Mouse (Mus musculus) cerebellum, adult 2 months (tissue): Measurements from ENCODE around the gene Zbtb40. TPM values are rescaled to one million over a fixed set of nuclear protein-coding genes. Genes with fewer than 3 reads are reported as not detected.

ENCODE experiments used
- DNase-seq, 2 experiments: peaks; one replicate each; pipeline ENCODE4 v3.0.0; 2021
- H3K27ac ChIP-seq: fragments of 200-500 bp; 2 replicates; pipeline ENCODE4 v1.5.1; 2012; ENCODE audit warnings: low read length, control low read depth, inconsistent platforms; ENCODE audit not compliant: insufficient read depth
- H3K27me3 ChIP-seq: fragments of 200-500 bp; 2 replicates; pipeline ENCODE4 v1.6.1; 2012; ENCODE audit warnings: inconsistent platforms, mild to moderate bottlenecking, low read length, moderate library complexity; ENCODE audit not compliant: control insufficient read depth, insufficient read depth
- H3K4me1 ChIP-seq: fragments of 200-500 bp; 2 replicates; pipeline ENCODE4 v1.6.1; 2011; ENCODE audit warnings: low read length; ENCODE audit not compliant: control insufficient read depth, insufficient read depth
- H3K4me3 ChIP-seq: fragments of 200-500 bp; replicated peaks from 2 replicates; pipeline ENCODE3; 2011; ENCODE audit warnings: mild to moderate bottlenecking, low read depth, low read length, control low read depth; ENCODE audit not compliant: insufficient read depth
- CTCF ChIP-seq: fragments of 200-500 bp; IDR thresholded peaks from 2 replicates; pipeline ENCODE4 v1.5.1; 2011; ENCODE audit warnings: low read depth, mild to moderate bottlenecking, control low read depth, low read length, moderate library complexity, borderline replicate concordance; ENCODE audit not compliant: insufficient read depth
- POLR2A ChIP-seq: fragments of 200-500 bp; IDR thresholded peaks from 2 replicates; pipeline ENCODE4 v1.6.1; 2011; ENCODE audit warnings: low read length, control low read depth, borderline replicate concordance; ENCODE audit not compliant: insufficient read depth
- WGBS: fragments of 180-500 bp; shearing (Covaris S2); methylation state at CpG from one replicate; pipeline ENCODE4 v1.1.7; 2018; 5-methylcytosine and 5-hydroxymethylcytosine counted together
- polyA plus RNA-seq: library from polyadenylated mRNA; depleted of rRNA; stranded (reverse); fragments of >200 nt; gene quantifications from 2 replicates; pipeline ENCODE4 v1.2.3, GENCODE M21; 2012; rRNA removed

The Zbtb40 gene
- 10.2 and 12.6 TPM in 2 replicates for polyA plus RNA-seq

DNA sequence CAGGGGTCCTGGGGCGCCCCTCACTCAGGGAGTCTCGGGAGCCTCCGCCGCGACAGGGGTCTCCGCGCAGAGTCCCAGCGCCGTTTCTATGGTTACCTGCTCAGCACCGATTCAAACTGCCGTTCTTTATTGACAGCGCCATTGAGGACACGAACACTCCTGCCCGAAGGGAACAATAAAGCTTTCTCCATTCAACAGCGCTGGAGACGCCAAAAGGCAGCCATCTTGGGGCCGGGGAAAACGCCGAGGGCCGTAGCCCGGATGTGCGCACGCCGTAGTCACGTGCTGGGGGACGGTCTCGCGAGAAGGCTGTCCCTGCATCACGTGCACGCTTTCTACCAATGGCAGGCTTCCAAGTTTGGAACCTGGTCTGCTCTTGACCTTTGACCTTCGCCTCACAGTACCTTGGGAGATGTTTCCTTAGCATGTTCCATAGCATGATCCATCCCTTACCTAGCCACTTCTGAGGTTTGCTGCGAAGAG, at the start of gene Zbtb40:
TSS of gene Zbtb40 (minus strand) at position 252 of the 483 bp plus-strand sequence.
- TF ChIP-seq POLR2A (peak; percentile 40; the same call in 1 of the 2 replicates), CTCF (no peak)
- Histone ChIP-seq H3K4me3 (peak within 1 kb of the TSS; percentile 63), H3K27ac (peak within 1 kb of the TSS; percentile 49), H3K27me3 (no peaks in the 10 kb centered on the region), H3K4me1 (peaks cover 16% of the 10 kb centered on the region)
- peak; percentile 94 to 96 for DNase-seq
- 2% methylated on average over 32 of the region's 32 CpGs for WGBS

DNA sequence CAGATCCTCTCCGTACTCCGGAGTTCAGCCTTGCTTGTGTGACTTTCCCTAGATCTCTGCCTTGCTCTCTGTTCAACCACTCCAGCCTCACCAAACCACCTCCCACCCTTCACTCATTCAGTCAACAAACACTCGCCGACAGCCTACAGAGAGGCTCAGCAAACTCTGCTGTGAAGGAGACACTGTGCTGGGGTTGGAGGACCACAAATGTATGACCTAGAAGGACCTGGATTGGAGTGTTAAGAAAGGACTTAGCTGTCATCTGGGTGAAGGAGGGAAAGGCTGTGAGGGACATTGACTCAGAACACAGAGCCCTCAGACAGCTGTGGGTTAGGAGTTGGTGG, 49.4 kb upstream of the Zbtb40 start:
- Histone ChIP-seq H3K4me3 (no peak overlapping the region), H3K27ac (no peak overlapping the region), H3K4me1 (peaks cover 4% of the 10 kb centered on the region), H3K27me3 (no peaks in the 10 kb centered on the region)
- no peak for DNase-seq
- WGBS = 89% methylated on average over 4 of the region's 4 CpGs
- TF ChIP-seq CTCF (no peak), POLR2A (no peak)

DNA sequence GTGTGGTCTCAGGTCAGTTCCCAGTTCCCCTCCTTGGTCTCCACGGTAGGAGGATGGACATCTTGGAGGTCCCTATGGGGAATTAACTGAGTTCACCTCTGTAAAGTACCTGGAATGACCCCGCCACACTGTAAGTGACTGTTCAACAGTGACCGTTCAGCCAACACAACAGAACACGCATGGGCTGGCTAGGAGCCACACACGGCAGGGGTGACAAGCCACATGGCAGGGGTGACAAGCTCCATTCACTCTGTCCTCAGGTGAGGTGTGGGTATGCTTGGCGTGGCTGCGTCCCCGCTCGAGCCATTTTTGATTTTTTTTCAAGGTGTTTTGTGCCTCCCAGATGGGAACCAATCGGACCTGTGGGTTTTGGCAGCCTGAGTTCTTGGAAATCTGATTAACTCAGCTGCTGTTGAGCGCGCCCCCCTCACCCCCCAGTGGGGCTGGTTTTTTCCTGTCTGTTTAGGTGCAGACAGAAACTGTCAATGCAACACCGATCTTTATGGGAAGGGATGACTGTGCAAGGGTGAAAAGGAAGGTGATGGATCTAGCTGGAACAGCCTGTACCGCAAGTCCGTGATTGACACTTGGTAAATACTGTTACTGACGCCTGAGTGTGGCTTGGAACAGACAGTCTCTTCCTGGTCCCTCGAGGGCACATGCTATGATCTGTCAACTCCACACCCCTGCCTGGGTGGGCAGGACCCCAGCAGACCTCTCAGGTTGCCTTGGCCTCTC, 48.8 kb upstream of the Zbtb40 start:
- no peaks in the 10 kb centered on the region for H3K27me3 ChIP-seq
- no peak for TF ChIP-seq CTCF
- no peak for TF ChIP-seq POLR2A
- WGBS = 54% methylated on average over 17 of the region's 17 CpGs
- no peak overlapping the region for H3K4me3 ChIP-seq
- peaks cover 4% of the 10 kb centered on the region for H3K4me1 ChIP-seq
- H3K27ac ChIP-seq = no peak overlapping the region
- no peak for DNase-seq

DNA sequence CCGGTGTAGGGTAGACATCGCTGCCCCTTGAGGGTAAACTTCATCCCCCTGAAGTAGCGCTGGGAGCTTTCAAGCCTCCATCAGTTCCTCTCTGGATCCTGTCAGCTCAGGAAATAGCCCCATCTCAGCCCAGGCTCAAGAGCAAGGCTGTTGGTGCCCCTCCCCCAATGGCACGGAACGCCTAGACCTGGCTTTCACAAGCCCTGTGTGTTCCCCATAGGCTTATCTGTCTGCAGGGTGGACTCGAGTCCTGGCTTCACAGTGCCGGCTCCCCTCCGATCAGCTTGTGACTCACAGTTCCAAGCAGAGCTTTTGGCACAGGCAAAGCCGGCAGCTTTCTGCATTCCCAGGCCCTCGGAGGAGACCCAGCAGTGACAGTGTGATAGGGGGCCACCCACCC, 47.8 kb upstream of the Zbtb40 start:
- H3K27me3 ChIP-seq = no peaks in the 10 kb centered on the region
- DNase-seq = no peak
- H3K4me1 ChIP-seq = peaks cover 4% of the 10 kb centered on the region
- 52% methylated on average over 10 of the region's 10 CpGs for WGBS
- TF ChIP-seq CTCF (no peak), POLR2A (no peak)
- H3K27ac ChIP-seq = no peak overlapping the region
- H3K4me3 ChIP-seq = no peak overlapping the region

DNA sequence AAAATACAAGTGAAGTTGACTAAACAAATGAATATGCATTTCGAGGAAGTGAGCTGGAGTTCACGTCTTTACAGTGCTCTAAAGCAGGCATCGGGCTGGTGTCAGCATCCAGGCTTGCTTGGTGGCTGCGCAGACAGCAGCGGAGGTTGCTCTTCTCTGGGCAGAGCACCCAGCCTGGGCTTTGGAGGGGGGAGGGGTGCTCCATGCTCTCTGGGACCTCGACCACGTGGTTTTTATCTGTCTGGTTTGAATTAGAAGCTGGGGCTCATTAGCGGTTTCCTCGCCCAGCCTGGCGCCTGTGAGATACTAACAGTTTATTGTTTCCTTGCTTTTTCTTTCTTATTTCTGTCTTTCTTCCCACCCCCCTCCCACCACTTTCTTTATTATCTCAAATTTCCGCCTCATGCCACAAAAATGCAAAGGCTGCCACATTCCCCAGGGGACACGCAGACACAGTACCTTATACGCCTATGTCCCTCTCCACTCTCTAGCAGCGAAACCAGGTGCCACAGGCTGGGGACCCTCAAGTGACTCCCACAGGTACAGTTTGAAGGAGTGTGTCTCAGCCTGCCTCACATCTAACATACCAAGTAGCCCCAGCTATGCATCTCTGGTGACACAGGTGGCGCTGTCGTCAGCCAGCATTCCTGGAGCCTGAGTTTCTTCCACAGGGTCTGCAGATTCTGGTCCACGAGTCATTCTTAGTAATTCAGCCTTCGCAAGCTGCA, 36.6 kb upstream of the Zbtb40 start:
- H3K4me1 ChIP-seq = no peaks in the 10 kb centered on the region
- H3K27me3 ChIP-seq = no peaks in the 10 kb centered on the region
- H3K4me3 ChIP-seq = no peak overlapping the region
- no peak for TF ChIP-seq CTCF
- TF ChIP-seq POLR2A = no peak
- no peak overlapping the region for H3K27ac ChIP-seq
- 63% methylated on average over 18 of the region's 18 CpGs for WGBS
- no peak for DNase-seq

DNA sequence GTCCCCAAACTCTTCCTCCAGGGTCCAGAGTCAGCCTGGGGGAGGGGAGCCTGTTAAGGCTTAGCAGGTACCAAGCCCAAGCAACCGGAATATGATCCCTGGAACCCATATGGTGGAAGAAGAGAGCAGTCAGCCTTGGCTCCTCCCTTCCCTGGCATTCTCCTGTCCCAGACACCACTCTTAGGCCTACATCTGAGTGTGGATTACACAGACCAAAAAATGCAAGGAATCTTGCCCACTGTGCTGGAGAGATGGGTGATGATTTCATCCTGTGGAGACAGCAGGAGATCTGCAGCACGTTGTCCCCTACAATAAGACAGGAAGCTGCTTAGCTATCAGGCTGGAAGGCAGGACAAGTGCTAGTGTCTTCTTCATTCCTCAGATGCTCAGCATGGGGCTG, 34.3 kb upstream of the Zbtb40 start:
- 63% methylated on average over 2 of the region's 2 CpGs for WGBS
- no peak overlapping the region for H3K4me3 ChIP-seq
- no peak overlapping the region for H3K27ac ChIP-seq
- no peaks in the 10 kb centered on the region for H3K27me3 ChIP-seq
- TF ChIP-seq POLR2A (no peak), CTCF (no peak)
- DNase-seq = no peak
- no peaks in the 10 kb centered on the region for H3K4me1 ChIP-seq

DNA sequence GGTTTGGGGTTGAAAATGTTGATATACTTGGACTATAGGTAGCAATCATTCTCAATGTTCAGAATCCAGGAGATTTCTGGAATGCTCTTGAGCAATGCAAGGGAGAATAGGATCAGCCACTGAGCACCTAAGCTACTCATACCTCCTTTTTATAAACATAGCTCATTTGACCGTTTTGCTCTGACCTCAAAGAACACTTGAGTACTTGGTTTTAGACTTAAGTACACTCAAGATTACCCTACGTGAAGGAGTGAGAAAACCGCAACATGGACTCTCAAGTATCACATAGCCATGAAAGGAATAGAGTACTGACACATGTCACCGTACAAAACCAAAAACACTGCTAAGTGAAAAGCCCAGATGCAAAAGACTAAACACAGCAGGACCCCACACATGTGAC, 32.8 kb upstream of the Zbtb40 start:
- no peak for TF ChIP-seq POLR2A
- no peak for TF ChIP-seq CTCF
- 95% methylated on average over 4 of the region's 4 CpGs for WGBS
- Histone ChIP-seq H3K27ac (no peak overlapping the region), H3K27me3 (no peaks in the 10 kb centered on the region), H3K4me1 (no peaks in the 10 kb centered on the region), H3K4me3 (no peak overlapping the region)
- no peak for DNase-seq

DNA sequence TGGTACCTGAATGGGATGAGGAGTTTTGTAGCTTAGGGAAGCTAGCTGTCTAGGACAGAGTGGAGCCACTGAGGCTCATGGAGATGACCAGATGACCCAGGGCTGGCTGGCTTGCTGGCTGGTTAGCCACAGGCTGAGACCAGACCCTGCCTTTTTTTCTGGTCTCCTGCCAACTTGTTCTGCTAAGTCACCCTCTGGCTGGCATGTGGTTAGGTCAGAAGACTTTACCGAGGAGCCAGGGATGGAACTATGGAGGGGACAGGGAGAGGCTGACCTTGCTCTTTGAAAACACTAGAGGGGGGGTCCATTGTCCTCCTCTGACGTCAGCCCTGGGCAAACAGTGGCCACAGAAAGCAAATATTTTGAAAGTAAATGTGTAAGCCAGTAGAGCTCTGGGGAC, 28.6 kb upstream of the Zbtb40 start:
- no peaks in the 10 kb centered on the region for H3K4me1 ChIP-seq
- 40% methylated on average over 2 of the region's 2 CpGs for WGBS
- DNase-seq = no peak
- H3K27me3 ChIP-seq = no peaks in the 10 kb centered on the region
- no peak overlapping the region for H3K4me3 ChIP-seq
- TF ChIP-seq CTCF (no peak), POLR2A (no peak)
- no peak overlapping the region for H3K27ac ChIP-seq
